Mouse (Mus musculus) lung, postnatal 0 days (tissue): Measurements from ENCODE around the gene Dnajc6.

Source experiments
- CTCF ChIP-seq: IDR thresholded peaks from 2 replicates; pipeline ENCODE4 v1.5.1; 2016; ENCODE audit warnings: antibody characterized with exemption, mild to moderate bottlenecking
- EP300 ChIP-seq: IDR thresholded peaks from 2 replicates; pipeline ENCODE4 v1.6.1; 2016; ENCODE audit warnings: antibody characterized with exemption, mild to moderate bottlenecking, control low read depth

DNA sequence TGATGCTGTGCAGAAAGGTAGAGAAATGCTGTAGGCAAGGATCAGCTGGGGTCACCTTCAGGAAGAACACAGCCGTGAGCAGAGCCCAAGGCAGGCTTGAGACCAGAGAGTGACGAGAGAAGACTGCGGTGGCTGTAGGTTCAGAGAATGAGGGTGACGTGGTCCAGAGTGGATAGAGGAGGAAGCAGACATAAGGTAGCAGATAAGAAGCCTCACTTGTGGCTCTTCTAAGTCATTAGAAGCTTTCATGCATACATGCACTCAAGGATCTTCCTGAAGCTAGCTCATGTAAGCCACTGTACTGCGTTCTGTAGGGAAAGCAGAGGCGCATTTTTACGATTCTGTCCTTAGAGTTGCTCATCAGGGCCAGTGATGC is 159.0 kb downstream of the Dnajc6 start:
- TF ChIP-seq CTCF (no peak), EP300 (no peak)
